Mouse (Mus musculus): ENCODE measurements around the gene Nsun2. TPM values are rescaled to one million over a fixed set of nuclear protein-coding genes. Genes with fewer than 3 reads are reported as not detected.

The Nsun2 gene
- total RNA-seq, 2 experiments from 2014 or later: 68.5 to 81.1 TPM

GRCm38 (mm10) chr13:69636816-69637215 lies 103.3 kb downstream of the Nsun2 start:
- DNase-seq: no peak

DNA sequence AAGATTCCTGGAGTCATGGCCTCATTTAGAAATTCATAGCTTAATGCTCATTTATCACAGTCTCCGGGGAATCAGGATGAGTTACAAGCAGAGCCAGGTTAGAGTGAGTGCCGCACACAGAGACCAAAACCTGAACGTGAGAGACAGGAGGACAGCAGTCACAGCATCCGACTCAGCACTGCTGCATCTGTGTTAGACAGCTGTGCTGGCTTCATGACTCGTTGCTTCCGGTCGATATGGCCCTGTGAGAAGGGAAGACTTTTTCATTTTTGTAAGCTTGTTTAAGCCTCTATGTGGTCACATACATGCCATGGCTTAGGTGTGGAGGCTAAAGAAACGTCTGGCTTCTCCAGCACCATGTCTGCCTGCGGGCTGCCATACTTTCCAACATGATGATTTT lies 104.1 kb downstream of the Nsun2 start:
- DNase-seq: no peak

DNA sequence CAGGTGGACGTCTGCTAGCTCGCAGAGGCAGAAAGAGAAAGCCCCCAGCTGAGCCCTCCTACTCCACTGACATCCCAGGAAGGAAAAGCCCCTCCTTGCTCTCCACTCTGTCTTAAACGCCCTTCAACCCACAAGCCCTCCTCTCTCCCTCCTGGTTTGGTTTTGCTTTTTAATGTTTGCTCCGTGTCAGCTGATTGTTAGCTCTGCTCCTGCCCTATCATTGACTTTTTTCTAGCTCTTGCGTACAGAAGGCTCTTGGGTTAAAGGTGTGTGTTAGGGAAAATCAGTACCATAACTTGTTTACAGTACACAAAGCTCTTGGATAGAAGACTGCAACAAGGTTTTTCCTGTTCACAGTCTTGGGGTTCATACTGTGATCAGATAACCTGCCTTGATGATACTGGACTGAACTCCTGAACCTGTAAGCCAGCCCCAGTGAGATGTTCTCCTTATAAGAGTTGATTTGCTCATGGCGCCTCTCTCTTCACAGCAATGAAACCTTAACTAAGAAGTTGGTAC lies 104.6 kb downstream of the Nsun2 start:
- no peak for DNase-seq

DNA sequence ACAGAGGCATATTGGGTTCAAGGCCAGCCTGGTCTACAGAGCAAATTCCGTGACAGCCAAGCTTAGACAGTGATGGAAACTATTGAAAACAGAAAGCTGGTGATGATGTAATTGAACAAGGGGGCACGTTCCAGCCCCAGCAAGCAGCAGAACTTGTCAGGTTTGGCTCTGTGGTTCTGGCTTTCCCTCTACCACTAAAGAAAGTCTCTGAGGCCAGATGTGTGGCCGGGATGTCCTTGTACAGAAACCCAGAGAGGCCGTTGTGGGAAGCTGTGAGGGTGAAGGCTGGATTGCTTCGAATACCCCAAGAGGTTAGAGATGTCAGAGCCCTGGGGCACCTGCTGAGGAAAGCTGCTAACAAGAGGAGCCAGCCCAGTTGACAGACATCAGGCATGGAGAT lies 105.7 kb downstream of the Nsun2 start:
- no peak for DNase-seq

- no peak for DNase-seq
Measured at GRCm38 (mm10) chr13:69640126-69640525, 106.6 kb downstream of the Nsun2 start.

GRCm38 (mm10) chr13:69640541-69640940 lies 107.0 kb downstream of the Nsun2 start:
- peak; percentile 43 for DNase-seq

- DNase-seq: no peak
Measured at GRCm38 (mm10) chr13:69641017-69641416, 107.5 kb downstream of the Nsun2 start.

DNA sequence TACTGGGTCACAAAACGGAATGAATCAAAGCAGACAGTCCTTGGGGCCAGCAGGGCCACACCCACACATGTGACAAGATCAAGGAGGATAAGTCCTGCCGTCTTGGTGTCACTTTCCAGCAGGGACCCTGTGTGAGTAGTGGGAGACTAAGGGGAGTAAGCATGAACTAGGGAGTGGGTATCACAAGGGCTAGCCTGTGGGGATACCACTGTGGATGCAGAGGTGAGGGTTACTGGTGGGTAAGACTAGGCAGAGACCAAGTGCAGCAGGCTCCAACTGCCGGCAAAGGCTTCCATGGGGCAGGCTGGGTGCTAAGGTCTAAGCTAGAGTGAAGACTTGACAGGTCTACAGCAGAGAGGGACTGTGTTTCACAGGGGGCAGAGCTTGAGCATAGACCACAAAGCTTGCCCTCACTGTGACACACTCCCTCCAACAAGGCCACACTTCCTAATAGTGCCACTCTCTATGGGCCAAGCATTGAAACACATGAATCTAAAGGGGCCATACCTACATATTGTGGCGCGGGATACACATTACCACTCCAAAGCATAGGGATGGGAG lies 109.2 kb downstream of the Nsun2 start:
- no peak for DNase-seq

DNA sequence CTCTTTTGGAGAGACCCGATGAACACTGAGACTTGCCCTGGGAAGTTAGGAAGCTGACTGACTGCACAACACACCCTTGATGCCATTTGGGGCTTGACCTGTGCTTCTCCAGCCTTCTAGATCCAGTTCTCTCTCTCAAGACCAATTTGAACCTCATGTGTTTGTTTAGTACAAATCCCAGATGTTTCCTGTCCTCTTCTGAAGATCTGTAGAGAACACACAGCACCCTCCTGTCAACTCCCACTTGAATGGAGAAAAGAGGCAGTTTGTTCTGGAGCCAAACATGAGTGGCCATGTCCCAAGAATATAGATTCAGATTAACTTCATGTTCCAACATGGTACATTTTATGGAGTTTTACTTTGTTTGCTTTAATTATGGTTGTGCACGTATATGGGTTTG lies 110.4 kb downstream of the Nsun2 start:
- DNase-seq: no peak

- no peak for DNase-seq
Measured at GRCm38 (mm10) chr13:69644427-69645166, 111.1 kb downstream of the Nsun2 start.

DNA sequence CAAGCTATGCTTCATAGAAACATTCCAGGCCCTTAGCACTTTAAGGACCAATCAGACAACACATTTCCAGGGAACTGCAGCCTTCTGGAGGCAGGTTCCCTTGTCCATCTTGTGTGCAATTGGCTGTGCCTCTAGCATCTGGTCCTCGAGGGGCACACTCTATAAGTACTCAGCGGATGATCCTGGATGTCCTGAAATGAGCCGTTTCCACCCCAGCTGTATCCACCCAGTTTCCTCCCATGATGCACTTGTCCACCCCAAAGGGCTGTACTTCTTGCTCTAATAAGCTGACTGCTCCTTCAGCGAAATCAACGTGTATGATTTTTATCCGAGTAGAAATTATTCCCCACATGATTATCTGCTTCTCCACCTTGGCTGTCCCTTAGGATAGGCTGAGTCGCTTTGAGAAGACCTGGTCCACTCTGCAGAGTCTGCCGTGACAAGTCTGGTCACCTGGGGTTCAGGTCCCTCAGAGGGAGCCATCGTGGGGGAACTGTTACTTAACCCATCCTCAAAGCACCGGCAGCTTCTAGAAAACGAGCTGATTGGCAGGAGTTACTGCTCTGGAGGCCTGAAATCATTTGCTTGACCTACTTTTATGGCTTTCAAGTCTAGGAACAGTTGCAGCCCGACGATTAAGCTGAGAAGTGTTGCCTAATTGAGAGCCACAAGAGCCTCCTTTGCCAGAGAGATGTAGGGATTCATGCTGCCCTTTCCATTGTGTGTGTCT lies 112.3 kb downstream of the Nsun2 start:
- no peak for DNase-seq

- DNase-seq: no peak
Measured at GRCm38 (mm10) chr13:69646481-69646880, 112.9 kb downstream of the Nsun2 start.

DNA sequence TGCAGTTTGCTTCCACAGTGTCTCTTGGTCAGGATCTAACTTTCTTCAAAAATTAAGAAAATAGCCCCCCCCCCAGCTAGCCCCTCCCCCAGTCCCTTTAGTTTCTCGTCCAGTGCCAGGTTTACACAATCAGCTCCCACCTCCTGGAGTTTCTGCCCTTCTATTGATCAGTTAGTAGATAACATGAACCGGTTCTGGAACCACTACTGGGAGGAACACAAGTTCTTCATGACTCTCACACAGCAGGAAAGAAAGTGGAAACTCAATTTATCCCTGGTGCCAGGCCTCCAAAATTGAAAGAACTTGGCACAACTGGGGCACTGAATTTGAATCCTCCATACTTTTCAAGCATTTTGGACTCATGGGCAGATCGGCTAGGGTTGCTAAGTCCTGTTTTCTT lies 121.0 kb downstream of the Nsun2 start:
- DNase-seq: no peak

DNA sequence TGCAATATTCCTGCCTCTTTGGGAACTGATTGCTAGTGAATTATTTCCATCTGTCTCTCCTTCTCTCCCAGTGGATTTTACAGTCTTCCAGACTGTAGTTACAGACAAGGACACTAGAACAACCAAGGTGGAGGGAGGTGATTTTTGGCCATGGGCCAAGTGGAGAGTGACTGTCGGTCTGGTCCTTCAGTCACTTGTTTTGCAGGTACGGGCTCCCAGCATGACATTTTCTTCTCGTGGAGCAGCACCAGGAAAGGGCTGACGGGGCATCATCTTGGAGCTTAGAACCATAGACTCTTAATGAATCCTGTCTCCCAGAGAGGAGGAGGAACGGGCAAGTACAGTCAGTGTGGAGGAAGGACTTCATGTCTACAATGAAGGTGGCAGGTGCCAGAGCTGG lies 138.6 kb downstream of the Nsun2 start:
- no peak for DNase-seq

DNA sequence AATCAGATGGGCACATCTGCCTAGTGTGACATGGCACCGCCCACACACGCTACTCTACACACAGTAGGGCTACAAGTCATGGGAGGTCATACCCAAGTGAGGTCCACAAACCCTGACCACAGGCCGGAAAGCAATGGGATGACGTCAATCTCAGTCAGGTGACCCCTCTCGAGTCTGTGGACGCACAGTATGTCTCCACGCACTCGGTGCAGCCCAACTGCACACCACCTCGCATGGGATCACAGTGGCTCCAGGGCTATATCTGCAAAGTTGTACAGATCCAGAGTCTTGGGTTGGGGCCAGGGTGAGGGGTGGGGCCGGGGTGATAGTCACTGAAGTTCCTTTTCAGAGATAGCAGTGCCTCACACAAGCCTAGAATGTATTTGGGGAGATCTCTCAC lies 139.0 kb downstream of the Nsun2 start:
- DNase-seq: no peak

- no peak for DNase-seq
Measured at GRCm38 (mm10) chr13:69673197-69673920, 139.8 kb downstream of the Nsun2 start.

DNA sequence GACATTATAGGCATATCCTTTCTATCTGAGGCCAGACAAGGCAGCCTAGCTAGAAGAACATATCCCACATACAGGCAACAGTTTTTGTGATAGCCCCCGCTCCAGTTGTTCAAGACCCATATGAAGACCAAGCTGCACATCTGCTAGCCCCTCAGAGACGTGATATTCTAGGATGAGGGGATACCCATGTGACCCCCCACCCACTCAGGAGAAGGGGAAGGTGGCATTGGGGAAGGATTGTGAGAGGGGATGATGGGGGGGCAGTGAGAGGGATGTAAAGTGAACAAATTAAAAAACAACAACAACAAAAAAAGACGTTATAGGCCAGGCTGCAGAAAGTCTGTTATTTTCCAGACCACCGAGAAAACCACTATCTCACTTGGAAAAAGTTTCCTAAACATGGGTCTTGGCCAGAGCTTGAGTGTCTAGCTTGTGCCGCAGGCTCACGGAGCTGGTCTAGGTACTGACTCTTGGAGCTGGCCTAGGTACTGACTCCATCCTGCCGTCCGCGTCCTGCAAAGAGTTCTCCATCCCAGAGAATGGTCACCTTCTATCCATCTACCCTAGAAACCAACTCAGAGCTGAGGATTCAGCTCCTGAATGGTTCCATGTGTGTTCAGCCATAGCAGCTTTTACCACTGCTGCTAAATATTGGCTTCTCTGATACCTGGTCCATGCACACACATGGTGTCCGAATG lies 140.5 kb downstream of the Nsun2 start:
- no peak for DNase-seq

Other genes starting within 250 kb of the Nsun2 start
- 10 to 100 TPM; 18.6 to 19.1 TPM for gene Tent4a, start 871 bp downstream of the Nsun2 start, total RNA-seq (2021)
- 10 to 100 TPM; 12.0 to 13.3 TPM for gene Srd5a1, start 77.7 kb downstream of the Nsun2 start, total RNA-seq (2021)
- gene Ube2ql1, start 206.1 kb downstream of the Nsun2 start, total RNA-seq (2021): 1 to 10 TPM; 1.6 to 1.7 TPM

All from adrenal gland, postnatal 10 days (tissue).